8 mouse cellular contexts compared by ENCODE assay signal in the genomic region with DNA sequence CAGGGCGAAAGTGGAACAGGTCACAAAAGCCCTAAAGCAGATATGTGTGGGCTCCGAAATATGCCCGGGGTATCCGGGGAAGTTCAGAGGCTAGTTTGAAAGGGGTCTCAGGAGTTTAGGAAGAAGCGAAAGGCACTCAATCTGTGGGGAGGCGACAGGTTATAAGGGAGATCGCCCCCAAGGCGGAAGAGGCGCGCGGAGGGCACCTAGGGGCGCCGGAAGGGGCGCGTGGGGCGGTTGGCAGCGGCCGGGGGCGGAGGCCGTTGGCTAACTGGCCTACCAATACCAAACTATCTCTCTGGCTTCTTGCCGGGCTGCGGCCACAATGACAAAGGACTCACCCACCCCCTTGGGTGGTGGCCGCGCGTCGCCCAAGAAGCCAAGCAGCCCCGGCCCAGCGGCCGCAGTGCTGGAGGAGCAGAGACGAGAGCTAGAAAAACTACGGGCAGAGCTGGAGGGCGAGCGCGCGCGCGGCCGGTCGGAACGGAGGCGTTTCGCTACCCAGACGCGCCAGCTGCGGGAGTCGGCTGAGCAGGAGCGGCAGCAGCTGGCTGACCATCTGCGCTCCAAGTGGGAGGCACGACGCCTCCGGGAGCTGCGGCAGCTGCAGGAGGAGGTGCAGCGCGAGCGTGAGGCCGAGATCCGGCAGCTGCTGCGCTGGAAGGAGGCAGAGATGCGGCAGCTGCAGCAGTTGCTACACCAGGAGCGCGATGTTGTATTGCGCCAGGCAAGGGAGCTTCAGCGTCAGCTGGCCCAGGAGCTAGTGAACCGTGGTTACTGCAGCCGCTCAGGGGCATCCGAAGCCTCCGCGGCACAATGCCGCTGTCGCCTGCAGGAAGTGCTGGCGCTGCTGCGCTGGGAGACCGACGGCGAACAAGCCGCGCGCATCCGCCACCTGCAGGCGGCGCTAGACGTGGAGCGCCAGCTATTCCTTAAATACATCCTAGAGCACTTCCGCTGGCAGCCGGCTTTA. TPM values are rescaled to one million over a fixed set of nuclear protein-coding genes. Genes with fewer than 3 reads are reported as not detected.
A peak's percentile ranks its signal among the peaks of the same experiment; 100 is the strongest.
DNase-seq lines count a peak whose midpoint lies in the region; ATAC-seq and TF ChIP-seq lines count a peak whose summit lies in the region.

Rimbp3 (plus strand) TSS at position 215 of the 973 bp plus-strand sequence.

- H3K27me3 ChIP-seq in E14TG2a.4 (ENCODE audit: insufficient read depth, low read length), result peaks cover 55% of the 10 kb centered on the region
- peaks cover 11% of the 10 kb centered on the region for H3K27me3 ChIP-seq in forebrain, embryonic 13.5 days
- peaks cover 34% of the 10 kb centered on the region for H3K27me3 ChIP-seq in liver, embryonic 16.5 days (ENCODE audit: control insufficient read depth, insufficient read depth, low read depth, low read length)
- peaks cover 19% of the 10 kb centered on the region for H3K27me3 ChIP-seq in neural tube, embryonic 13.5 days

- peaks cover 32% of the 10 kb centered on the region for H3K4me1 ChIP-seq in E14TG2a.4 (replicated peaks; ENCODE audit: low read depth, low read length)
- peaks cover 23% of the 10 kb centered on the region for H3K4me1 ChIP-seq in forebrain, embryonic 13.5 days
- peaks cover 22% of the 10 kb centered on the region for H3K4me1 ChIP-seq in liver, embryonic 16.5 days (ENCODE audit: control insufficient read depth, low read depth, low read length)
- H3K4me1 ChIP-seq in neural tube, embryonic 13.5 days (replicated peaks), result peaks cover 25% of the 10 kb centered on the region

- TF ChIP-seq CTCF in E14TG2a.4 (conservative IDR thresholded peaks at IDR 0.05; ENCODE audit: low read length), result peak; percentile 33

- H3K9me3 ChIP-seq in E14TG2a.4 (ENCODE audit: low read length), result no peaks in the 10 kb centered on the region
- H3K9me3 ChIP-seq in forebrain, embryonic 13.5 days (replicated peaks), result no peaks in the 10 kb centered on the region
- H3K9me3 ChIP-seq in liver, embryonic 16.5 days (replicated peaks; ENCODE audit: control insufficient read depth, low read length), result no peaks in the 10 kb centered on the region
- H3K9me3 ChIP-seq in neural tube, embryonic 13.5 days, result no peaks in the 10 kb centered on the region

- H3K27ac ChIP-seq in forebrain, embryonic 13.5 days, result peak within 1 kb of the TSS; percentile 94
- H3K27ac ChIP-seq in liver, embryonic 16.5 days (ENCODE audit: low read length), result no peak within 1 kb of the TSS
- H3K27ac ChIP-seq in neural tube, embryonic 13.5 days (replicated peaks), result peak within 1 kb of the TSS; percentile 88

- H3K36me3 ChIP-seq in E14TG2a.4 (ENCODE audit: insufficient read depth, low read length), result peaks cover 29% of the 10 kb centered on the region
- H3K36me3 ChIP-seq in forebrain, embryonic 13.5 days (ENCODE audit: poor library complexity, severe bottlenecking), result no peaks in the 10 kb centered on the region
- H3K36me3 ChIP-seq in liver, embryonic 16.5 days (ENCODE audit: control insufficient read depth, insufficient read depth), result no peaks in the 10 kb centered on the region
- no peaks in the 10 kb centered on the region for H3K36me3 ChIP-seq in neural tube, embryonic 13.5 days

- H3K4me3 ChIP-seq in E14TG2a.4 (replicated peaks; ENCODE audit: low read length), result peak within 1 kb of the TSS; percentile 88
- peak within 1 kb of the TSS; percentile 59 for H3K4me3 ChIP-seq in forebrain, embryonic 13.5 days
- peak within 1 kb of the TSS; percentile 71 for H3K4me3 ChIP-seq in liver, embryonic 16.5 days (ENCODE audit: low read depth, low read length)
- H3K4me3 ChIP-seq in neural tube, embryonic 13.5 days, result peak within 1 kb of the TSS; percentile 47

- H3K4me2 ChIP-seq in forebrain, embryonic 13.5 days, result peak within 1 kb of the TSS; percentile 96
- peak within 1 kb of the TSS; percentile 99 for H3K4me2 ChIP-seq in liver, embryonic 16.5 days (ENCODE audit: low read depth, low read length)
- peak within 1 kb of the TSS; percentile 86 for H3K4me2 ChIP-seq in neural tube, embryonic 13.5 days

- WGBS in forebrain, embryonic 13.5 days, result under 1% methylated on average over 84 of the region's 85 CpGs
- under 1% methylated on average over 85 of the region's 85 CpGs for whole genome bisulfite sequencing in liver, embryonic 16.5 days (ENCODE audit: insufficient replicate concordance)
- under 1% methylated on average over 85 of the region's 85 CpGs for WGBS in neural tube, embryonic 13.5 days

- intact Hi-C loops in heart, postnatal 10 days (cut with DNase I), result loop anchor here (1.0 kb wide), 2 partner anchors 63 to 68 kb away; partner anchors contain the start of gene Tmem191c

- peak; percentile 89 to 90 for DNase-seq in heart, postnatal 10 days
- peak; percentile 91 to 94 for DNase-seq in kidney, postnatal 4 days
- DNase-seq in telencephalon, adult 2 months (ENCODE audit: low read depth, low spot score), result peak; percentile 65

- peak; percentile 55; the same call in 1 of the 2 replicates for ATAC-seq in cerebellum, adult (ENCODE audit: insufficient number of reproducible peaks, low FRiP score, low TSS enrichment)
- ATAC-seq in forebrain, embryonic 13.5 days, result peak; percentile 91
- ATAC-seq in liver, embryonic 16.5 days (ENCODE audit: low read depth), result peak; percentile 65
- peak; percentile 88 for ATAC-seq in neural tube, embryonic 13.5 days (ENCODE audit: low read depth)

- peak within 1 kb of the TSS; percentile 74 for H3K9ac ChIP-seq in forebrain, embryonic 13.5 days
- H3K9ac ChIP-seq in liver, embryonic 16.5 days (ENCODE audit: low read depth, low read length), result peak within 1 kb of the TSS; percentile 62
- H3K9ac ChIP-seq in neural tube, embryonic 13.5 days, result peak within 1 kb of the TSS; percentile 70

RNA-seq across cellular contexts. Expression of gene Rimbp3, which starts in this region (rescaled TPM):
- 1.4 and 1.9 TPM in 2 replicates for polyA plus RNA-seq in forebrain, embryonic 13.5 days (2015; fragmentation: Nextera tagmentation; extraction: Ambion mirVana)
- under 1 TPM; 0.19 to 0.27 TPM for total RNA-seq in heart, postnatal 10 days (2021)
- polyA plus RNA-seq in liver, embryonic 16.5 days (2015; fragmentation: Nextera tagmentation; extraction: Ambion mirVana), result 0.04 and 0.05 TPM in 2 replicates
- polyA plus RNA-seq in neural tube, embryonic 13.5 days (2015; fragmentation: Nextera tagmentation; extraction: Ambion mirVana), result 1.5 TPM in 2 replicates

Comparison
In these comparisons a context has a peak if more than half of its experiments do, and no peak if none do; other contexts are left out.
1. Peak in DNase-seq in heart, postnatal 10 days; RNA of the gene not detected or under 1 TPM.
2. Peak in ATAC-seq, H3K4me3 ChIP-seq, H3K9ac ChIP-seq and H3K4me2 ChIP-seq in liver, embryonic 16.5 days; RNA of the gene not detected or under 1 TPM.